Comparison of ENCODE assay signal across 29 mouse cellular contexts in genomic region chr9:63669816-63670215, GRCm38 (mm10).
"Had no signal": no experiment of that assay in that cellular context is flagged by ENCODE, and none has a peak within 500 bp of the region (broad histone marks: within the 10 kb centered on the region; RNA-seq: fewer than 3 reads in every experiment).

No protein-coding gene starts in this region.

- H3K4me2 ChIP-seq: heart, embryonic 11.5 days; heart, embryonic 12.5 days; heart, embryonic 13.5 days; heart, embryonic 15.5 days; hindbrain, embryonic 12.5 days; hindbrain, embryonic 13.5 days; hindbrain, embryonic 14.5 days; hindbrain, embryonic 15.5 days; intestine, embryonic 15.5 days; kidney, embryonic 15.5 days had no signal

- H3K4me3 ChIP-seq: heart, embryonic 10.5 days; heart, embryonic 12.5 days; heart, embryonic 13.5 days; heart, embryonic 15.5 days; hindbrain, embryonic 10.5 days; hindbrain, embryonic 12.5 days; hindbrain, embryonic 13.5 days; hindbrain, embryonic 15.5 days; intestine, embryonic 15.5 days; kidney, embryonic 15.5 days; layer of hippocampus, adult 2 months; left cerebral cortex, adult 2 months had no signal

- ATAC-seq: hindbrain, embryonic 16.5 days; hindbrain, postnatal 0 days; inflammation-experienced regulatory T-cells, adult 6 months; intestine, embryonic 15.5 days; intestine, embryonic 16.5 days; intestine, postnatal 0 days had no signal

- H3K27ac ChIP-seq: heart, embryonic 13.5 days; heart, embryonic 15.5 days; hindbrain, embryonic 12.5 days; hindbrain, embryonic 13.5 days; hindbrain, embryonic 14.5 days; hindbrain, embryonic 15.5 days; hindbrain, postnatal 0 days; layer of hippocampus, adult 2 months; left cerebral cortex, adult 2 months had no signal

- H3K9me3 ChIP-seq: heart, embryonic 10.5 days; heart, embryonic 12.5 days; heart, embryonic 13.5 days; heart, embryonic 15.5 days; hindbrain, embryonic 10.5 days; hindbrain, embryonic 12.5 days; hindbrain, embryonic 13.5 days; hindbrain, embryonic 15.5 days; intestine, embryonic 15.5 days; kidney, embryonic 15.5 days had no signal

- H3K9ac ChIP-seq: heart, embryonic 12.5 days; heart, embryonic 13.5 days; heart, embryonic 15.5 days; hindbrain, embryonic 12.5 days; hindbrain, embryonic 13.5 days; hindbrain, embryonic 14.5 days; hindbrain, embryonic 15.5 days; intestine, embryonic 15.5 days; kidney, embryonic 15.5 days had no signal

- DNase-seq: heart, postnatal 10 days; heart, postnatal 14 days; heart, postnatal 36 days; heart, postnatal 4 days; kidney, adult 11 months; kidney, adult 18-20 months; kidney, postnatal 10 days; kidney, postnatal 25 days; layer of hippocampus, adult 9-11 months; layer of hippocampus, postnatal 36 days had no signal

- H3K27me3 ChIP-seq: heart, embryonic 12.5 days; heart, embryonic 13.5 days; heart, embryonic 15.5 days; hindbrain, embryonic 12.5 days; hindbrain, embryonic 13.5 days; hindbrain, embryonic 15.5 days; intestine, embryonic 15.5 days; kidney, embryonic 15.5 days had no signal

- H3K36me3 ChIP-seq: heart, embryonic 15.5 days; hindbrain, embryonic 12.5 days; hindbrain, embryonic 13.5 days; hindbrain, embryonic 15.5 days had no signal
